Mouse (Mus musculus) frontal cortex, postnatal 25 days (tissue): Measurements from ENCODE around the gene Exosc5.

Source experiments
- DNase-seq, 2 experiments: peaks; one replicate each; pipeline ENCODE4 v3.0.0; 2022; ENCODE audit warnings: low spot score in 2 of 2

Exosc5 gene

DNA sequence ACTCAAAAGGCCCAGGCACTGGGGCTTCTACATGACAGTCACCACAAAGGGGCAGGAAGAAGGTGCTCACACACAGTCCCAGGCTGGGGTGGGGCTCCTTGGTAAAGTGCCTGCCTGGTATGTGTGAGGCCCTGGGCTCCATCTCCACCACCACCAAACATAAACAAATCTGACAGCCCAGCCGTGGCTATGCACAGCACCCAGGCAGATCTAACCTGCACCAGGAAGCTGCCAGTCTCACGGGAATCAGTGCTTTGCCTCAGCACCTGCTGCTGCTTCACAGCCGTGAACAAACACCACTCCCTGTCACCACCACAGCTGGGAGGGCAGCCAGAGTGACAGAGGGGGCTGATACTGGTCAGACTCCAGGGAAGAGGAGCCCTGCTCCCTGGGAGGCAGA is 22.6 kb upstream of the Exosc5 start:
- DNase-seq = no peak

DNA sequence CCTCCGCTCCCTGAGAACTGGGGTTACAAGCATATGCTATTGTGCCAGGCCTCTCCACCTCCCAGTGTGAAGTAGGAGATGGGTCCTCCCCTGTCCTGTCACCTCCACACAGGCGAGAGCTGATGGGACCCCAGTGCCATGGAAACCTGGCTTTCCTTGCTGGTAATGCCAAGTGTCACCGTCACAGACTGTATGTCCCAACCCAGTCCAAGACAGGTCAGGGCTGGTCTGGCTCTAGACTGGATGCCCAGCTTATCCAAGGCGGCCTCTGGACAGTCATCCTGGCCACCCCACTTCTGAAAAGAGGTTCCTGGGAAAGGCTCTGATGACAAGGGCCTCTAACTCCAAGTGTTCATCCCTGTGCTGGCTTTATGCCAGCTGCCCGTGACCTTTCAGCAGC is 21.9 kb upstream of the Exosc5 start:
- DNase-seq = no peak

DNA sequence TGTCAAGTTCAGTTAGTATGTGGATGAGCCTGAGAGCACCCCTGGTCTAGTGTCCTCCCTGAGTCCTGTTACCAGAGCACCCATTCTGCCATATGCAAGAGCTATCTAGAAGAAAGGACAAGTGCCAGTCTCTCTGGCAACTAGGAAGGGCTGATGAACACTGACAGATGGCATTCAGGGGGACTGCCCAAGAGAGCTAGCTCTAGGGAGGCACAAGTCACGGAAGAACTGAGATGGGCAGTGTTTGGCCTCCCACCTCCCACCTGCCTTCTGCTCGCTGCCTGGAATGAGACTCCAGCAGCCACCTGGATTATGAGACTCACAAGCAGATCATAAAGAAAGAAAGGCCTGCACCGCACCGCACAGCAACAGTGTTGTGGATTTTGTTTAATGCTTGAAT is 19.2 kb upstream of the Exosc5 start:
- no peak for DNase-seq

DNA sequence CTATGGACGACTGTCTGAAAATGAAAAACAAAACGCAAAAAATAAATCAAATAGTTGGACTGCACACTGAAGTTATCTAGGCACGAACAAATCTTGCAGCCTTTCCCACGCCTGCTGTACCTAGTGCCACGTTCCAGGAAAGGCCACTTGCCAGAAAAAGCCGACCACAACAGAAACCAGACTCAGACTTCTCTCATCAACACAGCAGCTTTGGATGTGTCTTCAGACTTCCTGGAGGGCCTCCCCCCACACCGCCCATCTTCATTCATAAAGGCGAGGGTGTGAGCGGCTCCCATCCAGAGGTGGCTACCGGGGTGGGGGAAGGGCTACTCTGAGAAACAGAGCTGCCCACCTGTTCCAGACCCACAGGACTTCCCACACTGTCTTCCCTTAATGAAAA is 14.8 kb upstream of the Exosc5 start:
- no peak for DNase-seq

DNA sequence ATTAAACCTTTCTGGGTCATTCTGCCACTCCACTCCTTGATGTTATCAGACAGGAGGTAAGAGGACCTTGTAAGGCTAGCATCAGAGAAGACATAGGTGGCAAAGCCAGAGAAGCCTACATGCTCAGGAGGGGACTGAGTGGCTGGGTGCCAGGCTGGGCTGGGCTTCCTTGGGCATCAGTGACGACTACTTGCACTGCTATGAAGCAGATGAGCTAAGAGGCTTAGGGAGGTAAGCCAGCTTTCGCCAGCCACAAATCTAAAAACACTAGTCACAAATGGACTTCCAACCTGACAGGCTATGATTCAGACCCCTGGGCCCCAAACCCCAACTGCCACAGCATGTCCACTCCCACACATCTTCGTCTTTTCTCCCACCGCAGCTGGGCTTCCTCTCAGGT is 14.3 kb upstream of the Exosc5 start:
- no peak for DNase-seq

DNA sequence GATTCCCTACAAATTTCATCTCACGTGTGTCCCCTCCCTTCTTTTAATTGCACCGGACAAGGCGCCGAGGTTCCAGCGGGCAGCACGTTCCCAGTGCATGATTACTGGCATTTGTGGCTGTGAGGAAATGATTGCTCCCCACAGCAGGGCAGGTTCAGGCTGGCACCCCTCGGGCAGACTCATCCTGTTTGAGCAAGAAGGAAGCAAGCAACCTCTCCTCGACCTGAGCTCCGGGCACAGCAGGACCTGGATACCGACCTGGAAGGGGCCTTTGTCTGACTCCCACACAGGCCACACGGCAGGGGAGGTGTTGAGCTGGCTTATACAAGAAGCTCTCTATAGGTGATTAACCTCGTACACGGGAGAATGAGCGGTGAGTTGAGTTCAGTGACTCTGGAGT is 13.9 kb upstream of the Exosc5 start:
- no peak for DNase-seq

DNA sequence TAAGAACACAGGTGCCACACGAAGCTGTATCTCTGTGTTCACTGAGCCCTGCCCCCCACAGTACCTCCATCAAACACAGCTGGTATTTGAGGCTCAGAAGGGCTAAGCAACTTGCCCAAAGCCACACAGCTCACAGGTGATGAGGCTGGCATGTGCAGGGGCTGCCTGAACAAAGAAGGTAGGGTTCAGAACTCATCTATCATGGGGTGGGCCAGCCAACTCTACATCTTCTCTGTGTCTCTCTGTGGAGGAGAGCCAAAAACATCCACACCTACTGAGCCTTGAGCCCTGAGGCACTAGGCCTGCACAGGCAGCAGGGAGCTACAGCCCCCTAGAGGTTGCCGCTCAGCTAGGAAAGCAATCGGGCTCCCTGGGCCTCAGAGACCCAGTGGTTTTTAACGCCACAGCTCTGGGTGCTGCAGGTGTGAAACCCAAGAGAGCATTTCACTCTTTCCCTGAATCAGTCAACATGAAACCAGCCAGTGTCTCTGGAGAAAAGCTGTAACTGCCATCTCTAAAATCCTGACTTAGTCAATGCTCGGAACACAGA is 11.3 kb upstream of the Exosc5 start:
- DNase-seq = no peak

DNA sequence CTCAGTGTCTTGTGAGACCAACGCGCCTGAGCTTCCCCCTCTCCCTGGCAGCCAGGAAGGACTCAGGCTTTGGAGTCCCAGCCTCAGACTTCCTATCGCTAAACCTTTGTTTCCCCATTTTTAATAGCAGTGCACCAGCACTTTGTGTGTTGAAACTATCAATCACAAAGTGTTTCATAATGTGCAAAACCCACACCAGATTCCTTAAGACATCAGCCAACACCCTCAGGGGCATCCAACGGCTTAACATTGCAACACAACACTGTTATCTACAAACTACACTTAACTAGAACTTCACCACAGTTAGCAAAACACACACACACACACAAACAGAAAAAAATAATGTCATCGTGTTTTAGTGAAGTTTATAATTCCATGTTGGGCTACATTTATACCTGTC is 9.1 kb upstream of the Exosc5 start:
- no peak for DNase-seq

DNA sequence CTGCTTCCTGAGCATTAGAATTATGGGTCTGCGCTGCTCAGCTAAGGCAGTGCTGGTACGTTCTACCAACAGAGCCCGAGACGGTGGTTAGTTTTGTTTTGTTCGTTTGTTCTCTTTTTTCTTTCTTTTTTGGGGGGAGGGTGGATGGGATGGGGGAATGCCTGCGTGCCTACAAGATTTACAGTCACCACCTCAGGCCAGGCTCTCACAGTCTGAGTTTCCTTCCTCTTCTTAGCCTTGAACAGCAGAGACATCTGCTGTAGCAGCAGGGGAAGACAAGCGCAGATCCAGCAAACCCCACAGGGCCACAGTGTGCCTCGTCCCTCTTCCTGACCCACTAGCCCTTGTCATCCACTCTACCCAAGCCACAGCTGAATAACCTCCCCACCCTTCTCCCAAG is 7.7 kb upstream of the Exosc5 start:
- no peak for DNase-seq

DNA sequence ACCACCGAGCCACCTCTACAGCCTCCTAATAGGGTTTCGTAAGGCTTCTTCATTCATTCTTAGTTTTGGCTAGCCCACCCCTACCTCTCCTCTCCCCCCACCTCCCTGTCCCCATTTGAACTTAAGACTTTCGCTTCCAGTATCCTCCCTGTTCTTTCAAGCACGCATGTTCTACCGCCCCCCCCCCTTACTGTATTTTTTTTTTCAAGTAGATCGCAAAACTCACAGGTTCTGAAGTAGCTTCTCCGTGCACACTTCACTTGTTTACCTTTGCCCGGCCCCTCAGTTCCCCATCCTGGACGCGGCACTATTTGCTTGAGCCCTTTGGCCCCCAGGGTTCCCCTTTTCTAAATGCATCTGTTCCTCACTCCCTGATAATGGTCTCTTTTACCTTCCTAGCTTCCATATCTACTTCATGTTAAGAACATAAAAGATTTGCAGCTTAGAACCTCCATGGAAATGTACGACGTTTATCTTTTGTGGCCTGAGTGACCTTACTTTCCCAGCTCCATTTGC is 6.7 kb upstream of the Exosc5 start:
- no peak for DNase-seq

DNA sequence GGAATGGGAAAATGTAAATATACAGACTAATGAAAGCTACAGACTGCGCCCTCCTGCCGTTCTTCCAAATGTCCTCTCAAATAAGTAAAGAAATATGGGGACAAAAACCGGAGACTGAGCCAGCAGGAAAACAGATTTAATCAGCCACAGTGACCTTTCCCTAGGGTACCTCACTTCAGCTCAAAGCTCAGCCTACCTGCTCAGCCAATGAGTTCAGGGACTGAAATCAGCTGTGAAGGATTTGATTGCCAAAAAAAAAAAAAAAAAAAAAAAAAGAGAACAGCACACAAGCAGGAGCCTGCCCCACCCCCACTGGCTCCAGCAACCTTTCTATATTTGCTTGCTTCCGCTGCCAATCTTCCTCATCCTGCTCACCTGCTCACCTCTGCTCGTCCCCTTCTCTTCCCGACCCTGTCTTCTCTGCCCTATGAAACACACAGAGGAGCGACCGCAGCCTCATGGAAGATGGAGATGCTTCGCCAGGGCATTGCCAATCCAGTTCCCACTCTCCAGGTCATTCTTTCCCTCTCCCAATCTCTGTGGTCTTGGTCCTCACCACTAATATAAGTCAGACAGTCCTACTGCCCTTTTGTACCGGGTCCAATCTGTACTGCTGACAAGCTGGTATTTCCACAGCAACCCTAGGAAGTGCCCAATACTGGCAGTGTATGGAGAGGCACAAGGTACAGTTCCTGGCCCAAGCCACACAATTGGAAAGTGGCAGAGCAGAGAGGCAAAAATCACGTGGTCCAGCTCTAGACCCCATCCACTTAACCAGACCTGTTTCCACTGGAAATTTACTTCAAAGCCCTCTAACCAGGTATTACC is 3.1 kb upstream of the Exosc5 start:
- no peak for DNase-seq

DNA sequence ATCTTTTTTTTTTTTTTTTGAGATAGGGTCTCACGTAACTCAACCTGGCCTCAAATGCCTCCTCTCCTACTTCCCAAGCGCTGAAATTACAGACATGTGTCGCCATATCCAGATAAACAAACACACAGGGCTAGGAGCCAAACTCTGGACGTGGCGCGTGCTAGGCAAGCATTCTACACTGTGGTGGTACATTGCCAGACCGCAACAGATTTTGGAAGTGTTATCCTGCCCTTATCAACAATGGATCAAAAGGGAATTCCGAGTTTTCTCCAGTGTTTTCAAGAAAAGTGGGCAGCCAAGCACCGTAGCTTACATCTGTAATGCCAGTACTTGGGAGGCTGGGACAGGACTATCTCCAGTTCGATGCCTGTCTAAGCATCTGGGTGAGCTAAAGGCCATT is 1.2 kb upstream of the Exosc5 start:
- DNase-seq = no peak

DNA sequence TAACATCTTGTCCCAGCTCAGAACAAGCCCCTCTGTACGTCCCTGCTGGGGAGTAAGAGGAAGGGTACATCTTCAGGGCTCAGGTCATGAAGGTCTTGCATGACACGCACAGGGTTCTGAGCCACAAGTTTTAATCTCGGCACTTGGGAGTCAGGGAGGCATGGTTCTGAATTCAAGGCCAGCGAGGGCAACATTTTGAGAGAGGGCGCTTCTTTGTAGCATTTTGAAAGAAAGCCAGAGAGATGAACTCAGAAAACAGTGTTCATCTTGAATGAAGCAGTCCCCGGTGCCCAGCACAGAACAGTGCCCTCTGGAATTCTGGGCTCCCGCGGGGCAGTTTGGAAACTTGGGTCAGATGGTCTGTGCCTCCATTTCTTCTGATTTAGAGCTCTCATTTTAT is 7.4 kb downstream of the Exosc5 start:
- no peak for DNase-seq

DNA sequence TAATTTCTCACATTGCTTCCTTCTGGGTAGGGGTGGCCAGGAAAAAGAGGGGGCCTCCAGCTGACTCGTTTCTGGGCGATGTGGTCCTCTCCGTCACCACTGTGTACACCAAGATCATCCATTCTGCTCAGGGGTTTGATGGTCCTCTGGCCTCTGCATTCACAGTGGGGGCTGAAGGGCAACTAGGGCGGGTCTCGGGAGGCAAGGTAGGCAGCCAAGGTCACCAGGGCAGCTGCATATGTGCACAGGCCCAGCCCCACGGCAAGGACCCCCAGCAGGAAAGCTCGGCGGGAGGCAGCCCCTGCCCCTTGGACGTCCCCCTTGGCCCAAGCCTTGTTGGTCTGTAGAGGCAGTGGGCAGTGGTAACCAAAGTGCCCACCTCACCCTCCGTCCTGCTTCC is 10.2 kb downstream of the Exosc5 start:
- DNase-seq = no peak

DNA sequence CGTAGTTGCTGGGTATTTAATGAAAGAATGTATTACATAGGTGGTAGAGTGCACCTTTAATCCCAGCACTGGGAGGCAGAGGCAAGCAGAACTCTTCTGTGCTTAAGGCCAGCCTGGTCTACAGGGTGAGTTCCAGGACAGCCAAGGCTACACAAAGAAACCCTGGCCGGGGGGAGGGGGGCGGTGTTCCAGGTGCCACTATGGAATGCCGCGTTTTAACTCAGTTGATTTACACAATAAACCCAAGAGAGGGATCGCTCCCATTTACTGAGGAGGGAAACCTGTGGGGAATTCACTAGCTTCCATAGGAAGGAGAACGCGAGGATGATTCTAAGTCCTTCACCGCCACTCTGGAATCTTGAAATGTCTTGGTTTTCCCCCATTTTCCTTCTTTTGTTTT is 10.7 kb downstream of the Exosc5 start:
- DNase-seq = no peak

DNA sequence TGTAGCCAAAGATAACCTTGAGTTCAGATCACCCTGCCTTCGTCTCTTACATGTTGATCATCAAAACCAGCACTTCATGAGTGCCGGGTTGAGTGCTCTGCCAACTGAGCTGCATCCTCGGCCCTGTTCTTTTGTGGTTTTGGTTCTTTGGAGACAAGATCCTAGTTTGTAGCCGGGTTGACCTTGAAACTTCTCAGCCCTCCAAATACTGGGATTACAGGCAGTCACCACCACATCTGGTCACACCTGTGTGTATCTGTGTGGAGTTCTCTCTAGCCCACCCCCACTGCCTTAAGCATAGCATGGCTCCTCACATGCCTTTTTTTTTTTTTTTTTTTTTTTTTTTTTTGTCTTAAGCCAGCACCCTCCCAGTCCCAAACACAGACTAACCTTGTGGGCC is 11.1 kb downstream of the Exosc5 start:
- DNase-seq = no peak

DNA sequence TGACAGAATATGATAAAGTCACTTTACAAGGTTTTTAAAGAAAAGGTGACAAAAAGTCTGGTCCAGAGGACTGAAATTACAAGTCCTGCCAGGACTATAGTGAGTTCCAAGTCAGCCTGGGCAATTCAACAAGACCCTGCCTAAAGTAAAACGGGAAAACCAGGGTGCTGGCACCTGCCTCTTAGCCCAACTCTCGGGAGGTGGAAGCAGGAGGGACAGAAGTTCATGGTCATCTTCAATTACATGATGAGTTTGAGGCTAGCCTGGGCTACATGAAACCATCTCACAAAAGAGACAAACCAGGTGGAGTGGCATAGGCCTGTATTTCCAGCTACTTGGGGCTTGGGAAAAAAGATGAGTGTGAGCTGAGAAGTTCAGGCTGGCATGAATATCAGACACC is 12.7 kb downstream of the Exosc5 start:
- DNase-seq = no peak

DNA sequence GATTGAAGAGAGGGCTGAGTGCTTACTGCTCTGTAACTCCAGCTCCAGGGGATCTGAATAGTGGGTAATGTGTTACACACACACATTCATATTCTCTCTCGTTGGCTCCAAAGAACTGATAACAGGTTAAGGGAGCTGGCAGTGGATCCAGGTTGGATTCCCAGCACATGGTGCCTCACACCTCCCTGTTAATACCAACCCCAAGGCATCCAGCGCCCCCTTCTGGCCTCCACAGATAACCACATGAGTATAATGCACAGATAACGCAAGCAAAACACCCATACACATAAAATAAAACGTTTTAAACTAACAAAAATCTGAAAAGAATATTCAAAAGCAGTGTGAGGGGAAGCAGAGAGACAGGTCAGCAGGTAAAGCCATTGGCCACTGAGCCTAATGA is 13.5 kb downstream of the Exosc5 start:
- no peak for DNase-seq

DNA sequence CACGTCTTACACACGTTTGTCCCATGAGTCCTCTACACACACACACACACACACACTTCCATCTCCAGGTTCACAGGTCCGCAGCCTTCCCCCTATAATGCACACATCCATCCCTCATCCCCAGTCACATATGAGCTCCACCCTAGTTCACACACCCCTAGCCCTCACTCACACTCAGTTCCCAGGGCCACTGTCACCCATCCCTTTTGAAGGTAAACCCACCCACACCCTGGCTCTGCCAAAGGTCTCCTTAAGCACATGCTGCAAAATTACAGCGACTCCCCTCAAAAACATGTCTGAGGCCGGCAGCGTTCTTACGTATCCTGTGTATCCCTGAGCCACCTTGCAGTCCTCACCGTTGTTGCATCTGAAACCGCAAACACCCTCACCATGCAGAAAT is 15.3 kb downstream of the Exosc5 start:
- no peak for DNase-seq

DNA sequence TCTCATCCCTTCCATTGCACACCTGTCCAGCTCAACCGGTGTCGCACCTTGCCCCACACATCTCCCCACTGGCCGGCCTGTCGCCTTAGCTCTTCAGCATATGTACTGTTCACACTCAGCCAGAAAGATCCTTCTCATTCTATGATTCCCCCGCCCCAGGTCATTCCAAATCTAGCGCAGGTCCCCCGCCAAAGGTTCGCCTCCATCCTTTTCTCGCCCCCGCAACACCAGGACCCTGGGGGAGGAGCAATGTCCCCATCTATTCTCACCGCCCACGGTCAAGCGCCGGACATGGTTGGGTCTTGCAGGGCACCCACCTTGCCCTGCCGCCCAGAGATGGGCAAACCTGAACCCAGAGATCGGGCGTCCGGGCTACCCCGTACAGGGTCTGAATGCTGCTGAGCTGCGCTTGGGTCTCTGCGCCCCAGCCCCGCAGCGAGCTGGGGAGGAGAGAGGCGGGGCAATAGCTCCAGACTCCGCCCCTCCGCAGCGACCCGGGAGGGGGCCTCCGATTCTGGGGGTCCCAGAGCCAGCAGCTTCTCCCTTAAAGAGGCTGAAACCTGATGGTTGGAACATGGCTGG is 15.8 kb downstream of the Exosc5 start, which contains the start of gene Tmem91:
Gene Tmem91 (minus strand): TSS at position 448 of the 582 bp plus-strand sequence.
- no peak for DNase-seq

DNA sequence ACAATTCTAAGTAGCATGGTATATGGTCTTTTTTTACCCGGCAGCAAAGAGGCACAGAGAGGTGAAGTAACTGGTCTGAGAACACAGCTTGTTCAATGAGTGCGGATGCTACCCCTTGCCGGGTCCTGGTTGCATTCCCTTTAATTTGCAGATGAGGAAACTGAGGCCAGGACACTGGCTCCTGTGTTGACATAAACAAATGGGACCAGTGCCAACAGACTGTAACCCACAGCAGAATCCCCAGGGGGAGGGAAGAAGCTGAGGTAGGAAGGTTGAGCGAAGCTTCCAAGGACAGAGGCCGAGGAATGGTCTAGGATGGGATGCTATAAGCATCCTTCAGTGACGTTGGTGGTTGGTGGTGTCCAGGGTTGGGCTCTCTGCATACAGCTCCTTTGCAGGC is 16.4 kb downstream of the Exosc5 start:
- DNase-seq = no peak

DNA sequence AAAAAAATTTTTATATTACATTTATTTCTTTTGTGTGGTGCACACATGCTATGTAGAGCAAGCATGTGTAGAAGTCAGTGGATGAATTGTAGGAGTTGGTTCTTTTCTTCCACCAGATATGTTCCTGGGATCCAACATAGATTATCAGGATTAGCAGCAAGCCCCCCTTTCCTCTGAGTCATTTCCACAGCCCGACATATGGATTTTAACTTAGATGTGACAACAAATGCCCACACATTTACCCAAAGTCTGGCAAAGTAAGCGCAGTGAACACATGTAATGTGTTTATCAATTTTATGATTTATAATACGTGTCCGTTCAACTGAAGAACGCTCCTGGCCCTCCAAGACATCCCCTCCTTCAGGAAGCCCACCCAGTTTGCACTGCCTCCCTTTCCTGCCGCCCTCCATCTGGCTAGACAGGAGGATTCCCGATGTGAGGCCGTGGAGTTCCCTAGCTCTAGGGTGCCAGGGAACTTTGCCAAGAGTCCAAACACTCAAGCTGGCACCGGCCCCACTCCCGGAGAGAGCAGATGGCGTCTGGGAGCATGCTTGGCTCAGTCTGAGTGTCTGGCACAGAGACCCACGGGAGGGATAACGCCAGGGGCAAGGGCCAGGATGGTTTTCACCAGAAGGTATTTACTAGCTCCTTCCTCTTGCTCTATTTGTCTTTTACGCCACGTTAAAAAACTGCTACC is 17.3 kb downstream of the Exosc5 start:
- DNase-seq = peak; percentile 84 to 87

DNA sequence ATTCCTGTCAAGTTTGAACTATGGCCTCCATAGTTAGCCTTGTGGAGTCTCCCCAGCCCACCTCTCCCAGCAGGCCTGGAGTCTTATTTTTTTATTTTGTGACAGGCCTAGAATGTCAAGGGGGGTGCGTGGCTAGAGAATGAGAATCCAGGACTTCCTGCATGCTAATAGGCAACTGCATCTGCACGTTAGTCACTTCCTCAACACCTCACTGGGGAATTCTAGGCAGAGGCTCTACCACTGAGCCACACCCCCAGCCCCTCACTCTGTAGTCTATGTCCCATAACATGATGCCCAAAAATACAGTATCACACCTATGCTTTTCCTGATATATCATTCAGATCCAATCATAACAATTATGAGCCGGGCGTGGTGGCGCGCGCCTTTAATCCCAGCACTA is 18.0 kb downstream of the Exosc5 start:
- DNase-seq = no peak
